Mouse (Mus musculus): ENCODE data around the gene Zkscan16.

DNA sequence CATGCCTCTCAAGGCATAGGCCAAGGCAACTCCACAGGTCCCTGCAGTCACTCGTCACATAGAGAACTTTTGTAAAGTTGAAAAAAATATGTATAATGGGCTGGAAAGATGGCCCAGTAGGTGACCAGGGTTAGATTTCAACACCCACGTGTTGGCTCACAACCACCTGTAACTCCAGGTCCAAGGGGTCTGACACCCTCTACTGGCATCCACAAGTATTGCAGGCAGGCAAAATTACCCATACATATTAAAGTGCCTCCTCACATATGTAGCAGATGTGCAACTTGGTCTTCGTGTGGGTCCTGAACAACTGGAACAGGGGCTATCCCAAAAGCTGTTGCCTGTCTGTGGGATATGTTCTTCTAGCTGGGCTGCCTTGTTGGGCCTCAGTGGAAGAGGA is 15.8 kb upstream of the Zkscan16 start:
- peak; percentile 11; the same call in 1 of the 2 replicates for TF ChIP-seq CTCF (IDR thresholded peaks at IDR 0.05; ENCODE audit: low read depth)
- TF ChIP-seq EP300 (IDR thresholded peaks at IDR 0.05; ENCODE audit: low read depth), result no peak
